Mouse (Mus musculus) spleen, adult 12 weeks (tissue): ENCODE results near the gene Jak1.

Source experiments
- DNase-seq: peaks from one replicate; pipeline ENCODE4 v3.0.0; 2022; ENCODE audit warnings: low spot score

Gene Jak1

GRCm38 (mm10) chr4:101146891-101147655 is 118.0 kb downstream of the Jak1 start:
- DNase-seq = no peak

- DNase-seq = peak; percentile 38
These were observed 118.9 kb downstream of the Jak1 start for GRCm38 (mm10) chr4:101146047-101146745.

GRCm38 (mm10) chr4:101144790-101145189 is 120.3 kb downstream of the Jak1 start:
- no peak for DNase-seq

GRCm38 (mm10) chr4:101144361-101144760 is 120.7 kb downstream of the Jak1 start:
- DNase-seq = no peak

- no peak for DNase-seq
These were observed 121.2 kb downstream of the Jak1 start for GRCm38 (mm10) chr4:101143901-101144300.

- no peak for DNase-seq
These were observed 123.3 kb downstream of the Jak1 start for GRCm38 (mm10) chr4:101141768-101142167.

- no peak for DNase-seq
These were observed 127.1 kb downstream of the Jak1 start for GRCm38 (mm10) chr4:101137975-101138374.

GRCm38 (mm10) chr4:101135909-101136308 is 129.2 kb downstream of the Jak1 start:
- DNase-seq = no peak

- DNase-seq = no peak
These were observed 130.1 kb downstream of the Jak1 start for GRCm38 (mm10) chr4:101135013-101135412.

- DNase-seq = no peak
These were observed 144.1 kb downstream of the Jak1 start for GRCm38 (mm10) chr4:101121002-101121401.

- no peak for DNase-seq
These were observed 158.0 kb downstream of the Jak1 start for GRCm38 (mm10) chr4:101107122-101107521.
